Mouse (Mus musculus) Patski (cell line): ENCODE measurements at regions not wholly inside any gene's neighbourhood (a gene's known extent, or its start where the extent isn't known, plus 50 kb on each side); places are given as distances from the start of the nearest gene placed in this dataset.

Experiments
- ATAC-seq: fragments of 100-300 bp; one replicate; pipeline ENCODE4 v1.8.0; 2021
- CTCF ChIA-PET: fragments of 350-600 bp; sonication (Branson Sonifier 250); formaldehyde crosslinking; loops from one replicate; lab custom pipeline; 2022; ENCODE audit warnings: inconsistent platforms; lab: Charles Lee
- POLR2A ChIA-PET: fragments of 350-600 bp; sonication (Branson Sonifier 250); formaldehyde crosslinking; loops from one replicate; lab custom pipeline; 2022; ENCODE audit warnings: antibody characterized with exemption, inconsistent platforms; lab: Charles Lee
- DNase-seq: peaks from one replicate; pipeline ENCODE4 v3.0.0-alpha.2; 2011; ENCODE audit warnings: low read depth, low spot score
- H3K27me3 ChIP-seq: fragments of 371-371 bp; one replicate; pipeline ENCODE4 v1.5.1; 2021
- CTCF ChIP-seq: fragments of 100-300 bp; IDR thresholded peaks from one replicate; pipeline ENCODE4 v1.5.1; 2021
- in situ Hi-C: fragments of 300-500 bp; cut with MboI; formaldehyde crosslinking; loops from 3 replicates; pipeline ENCODE4 v1.11.1; 2018; ENCODE audit warnings: low pct_unique_long_range_greater_than_20kb, mixed read lengths

DNA sequence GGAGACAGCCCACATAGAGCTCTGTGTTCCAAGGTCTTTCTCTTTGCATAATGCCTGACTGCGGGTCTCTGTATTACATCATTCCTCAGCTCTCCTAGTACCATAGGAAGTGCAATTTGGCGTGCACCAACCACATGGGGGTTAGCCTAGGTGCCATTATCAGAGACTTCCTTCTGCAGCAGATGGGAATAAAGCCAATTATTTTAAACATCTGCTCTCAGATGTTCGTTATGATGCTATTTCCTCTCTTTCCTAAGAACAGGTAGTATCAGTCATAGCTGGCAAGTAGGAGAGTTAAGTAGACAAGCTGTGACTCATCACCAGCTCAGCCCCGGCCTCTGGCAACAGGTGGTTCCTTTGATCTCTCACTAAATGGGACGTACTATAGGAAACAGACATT is 55.1 kb upstream of the Akap6 start:
- in situ Hi-C loops = no loop called here
- TF ChIP-seq CTCF = no peak
- H3K27me3 ChIP-seq = no peaks in the 10 kb centered on the region
- ChIA-PET CTCF (no interaction called here), POLR2A (no interaction called here)
- DNase-seq (no peak), ATAC-seq (no peak)
